Mouse (Mus musculus) C2C12 (cell line): ENCODE data around the gene Cpn1.

Experiments
- CTCF ChIP-seq: IDR thresholded peaks from one replicate; pipeline ENCODE4 v1.5.1; 2011; ENCODE audit not compliant: control insufficient read depth, insufficient read depth, insufficient read length
- FOSL1 ChIP-seq: IDR thresholded peaks from one replicate; pipeline ENCODE4 v1.8.0; 2011; ENCODE audit warnings: mild to moderate bottlenecking, low read length; ENCODE audit not compliant: poor library complexity, insufficient read depth, severe bottlenecking
- MAX ChIP-seq: IDR thresholded peaks from one replicate; pipeline ENCODE4 v1.6.1; 2011; ENCODE audit warnings: mild to moderate bottlenecking, control low read depth
- MYOD1 ChIP-seq: IDR thresholded peaks from one replicate; pipeline ENCODE4 v1.6.1; 2011; ENCODE audit warnings: low read depth; ENCODE audit not compliant: control insufficient read depth, insufficient read length

DNA sequence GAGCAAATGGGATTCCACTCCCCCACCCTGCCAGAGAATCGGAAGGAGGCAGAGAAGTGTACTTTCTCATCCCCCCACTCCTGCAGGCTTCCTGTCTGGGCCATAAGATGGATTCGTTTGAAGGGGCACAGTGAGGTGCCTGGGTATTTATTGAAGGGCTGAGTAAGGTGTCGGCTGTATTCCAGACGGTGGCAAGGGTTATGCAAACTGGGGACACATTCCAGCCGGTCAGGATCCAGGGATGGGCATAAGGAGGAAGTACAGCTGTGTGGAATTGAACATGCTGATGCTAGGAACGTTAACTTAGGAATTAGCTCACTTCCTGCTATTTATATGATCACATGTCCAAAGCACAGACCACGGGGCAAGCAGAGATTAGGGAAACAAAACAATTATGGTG, 56.0 kb downstream of the Cpn1 start:
- TF ChIP-seq CTCF (no peak), MYOD1 (no peak), FOSL1 (no peak), MAX (no peak)
